Mouse (Mus musculus) erythroblast, embryonic 14.5 days (primary cell): ENCODE measurements around the gene Cacna1c. TPM values are rescaled to one million over a fixed set of nuclear protein-coding genes. Genes with fewer than 3 reads are reported as not detected.

Experiments used
- H3K27me3 ChIP-seq: 2 replicates; pipeline ENCODE4 v1.6.1; 2012; ENCODE audit warnings: inconsistent platforms; ENCODE audit not compliant: control insufficient read depth
- H3K36me3 ChIP-seq: 2 replicates; pipeline ENCODE4 v1.6.1; 2012; ENCODE audit warnings: mild to moderate bottlenecking, inconsistent platforms; ENCODE audit not compliant: control insufficient read depth
- H3K4me1 ChIP-seq: 2 replicates; pipeline ENCODE4 v1.6.1; 2012; ENCODE audit warnings: inconsistent platforms; ENCODE audit not compliant: control insufficient read depth
- H3K4me3 ChIP-seq: replicated peaks from 2 replicates; pipeline ENCODE3; 2012; ENCODE audit warnings: moderate library complexity, mild to moderate bottlenecking, inconsistent platforms
- H3K9me3 ChIP-seq: 2 replicates; pipeline ENCODE4 v1.6.1; 2012; ENCODE audit warnings: low read length, inconsistent platforms, mixed read lengths; ENCODE audit not compliant: control insufficient read depth
- GATA1 ChIP-seq: IDR thresholded peaks from 2 replicates; pipeline ENCODE4 v1.6.1; 2012; ENCODE audit warnings: low read length, inconsistent platforms, mixed read lengths
- TAL1 ChIP-seq: IDR thresholded peaks from 3 replicates; pipeline ENCODE4 v1.6.1; 2012; ENCODE audit warnings: low read length, inconsistent platforms, mixed read lengths
- polyA plus RNA-seq: library from polyadenylated mRNA; stranded (reverse); fragments of >175 nt; gene quantifications from 2 replicates; pipeline ENCODE4 v1.2.3, GENCODE M21; 2012

Cacna1c gene
- polyA plus RNA-seq, 1 experiment = 0.14 TPM

- Histone ChIP-seq H3K27me3 (peaks cover 7% of the 10 kb centered on the region; the same call in 1 of the 2 replicates), H3K4me3 (no peak overlapping the region), H3K36me3 (no peaks in the 10 kb centered on the region), H3K4me1 (no peaks in the 10 kb centered on the region), H3K9me3 (no peaks in the 10 kb centered on the region)
- TF ChIP-seq GATA1 = no peak
- TF ChIP-seq TAL1 = no peak
These were observed 152.1 kb downstream of the Cacna1c start for GRCm38 (mm10) chr6:119044148-119044547.

- H3K4me3 ChIP-seq = no peak overlapping the region
- no peaks in the 10 kb centered on the region for H3K9me3 ChIP-seq
- no peaks in the 10 kb centered on the region for H3K36me3 ChIP-seq
- H3K4me1 ChIP-seq = no peaks in the 10 kb centered on the region
- peaks cover 7% of the 10 kb centered on the region; the same call in 1 of the 2 replicates for H3K27me3 ChIP-seq
- TF ChIP-seq GATA1 (no peak), TAL1 (no peak)
These were observed 153.4 kb downstream of the Cacna1c start for GRCm38 (mm10) chr6:119042803-119043202.

- Histone ChIP-seq H3K9me3 (no peaks in the 10 kb centered on the region), H3K4me1 (no peaks in the 10 kb centered on the region), H3K36me3 (no peaks in the 10 kb centered on the region), H3K4me3 (no peak overlapping the region), H3K27me3 (peaks cover 9% of the 10 kb centered on the region; the same call in 1 of the 2 replicates)
- TF ChIP-seq GATA1 (no peak), TAL1 (no peak)
These were observed 155.3 kb downstream of the Cacna1c start for GRCm38 (mm10) chr6:119040961-119041360.

- TF ChIP-seq TAL1 (no peak), GATA1 (no peak)
- H3K27me3 ChIP-seq = peaks cover 9% of the 10 kb centered on the region; the same call in 1 of the 2 replicates
- no peaks in the 10 kb centered on the region for H3K4me1 ChIP-seq
- H3K9me3 ChIP-seq = no peaks in the 10 kb centered on the region
- no peaks in the 10 kb centered on the region for H3K36me3 ChIP-seq
- no peak overlapping the region for H3K4me3 ChIP-seq
These were observed 156.4 kb downstream of the Cacna1c start for GRCm38 (mm10) chr6:119039815-119040214.

GRCm38 (mm10) chr6:119039293-119039692 lies 156.9 kb downstream of the Cacna1c start:
- Histone ChIP-seq H3K36me3 (no peaks in the 10 kb centered on the region), H3K9me3 (no peaks in the 10 kb centered on the region), H3K4me3 (no peak overlapping the region), H3K4me1 (no peaks in the 10 kb centered on the region), H3K27me3 (peaks cover 9% of the 10 kb centered on the region; the same call in 1 of the 2 replicates)
- TF ChIP-seq TAL1 = no peak
- no peak for TF ChIP-seq GATA1

GRCm38 (mm10) chr6:119037815-119038214 lies 158.4 kb downstream of the Cacna1c start:
- no peak for TF ChIP-seq TAL1
- no peak for TF ChIP-seq GATA1
- H3K4me1 ChIP-seq = no peaks in the 10 kb centered on the region
- peaks cover 7% of the 10 kb centered on the region; the same call in 1 of the 2 replicates for H3K27me3 ChIP-seq
- H3K36me3 ChIP-seq = no peaks in the 10 kb centered on the region
- no peaks in the 10 kb centered on the region for H3K9me3 ChIP-seq
- no peak overlapping the region for H3K4me3 ChIP-seq

GRCm38 (mm10) chr6:119037047-119037446 lies 159.2 kb downstream of the Cacna1c start:
- H3K4me1 ChIP-seq = no peaks in the 10 kb centered on the region
- H3K9me3 ChIP-seq = no peaks in the 10 kb centered on the region
- TF ChIP-seq GATA1 (no peak), TAL1 (no peak)
- H3K27me3 ChIP-seq = peaks cover 7% of the 10 kb centered on the region; the same call in 1 of the 2 replicates
- H3K4me3 ChIP-seq = no peak overlapping the region
- no peaks in the 10 kb centered on the region for H3K36me3 ChIP-seq

- peaks cover 7% of the 10 kb centered on the region; the same call in 1 of the 2 replicates for H3K27me3 ChIP-seq
- TF ChIP-seq TAL1 (no peak), GATA1 (no peak)
- H3K4me3 ChIP-seq = no peak overlapping the region
These were observed 160.9 kb downstream of the Cacna1c start for GRCm38 (mm10) chr6:119035361-119035760.

GRCm38 (mm10) chr6:119034947-119035346 lies 161.3 kb downstream of the Cacna1c start:
- H3K36me3 ChIP-seq = no peaks in the 10 kb centered on the region
- H3K4me1 ChIP-seq = no peaks in the 10 kb centered on the region
- H3K27me3 ChIP-seq = peaks cover 7% of the 10 kb centered on the region; the same call in 1 of the 2 replicates
- no peak overlapping the region for H3K4me3 ChIP-seq
- no peaks in the 10 kb centered on the region for H3K9me3 ChIP-seq
- TF ChIP-seq GATA1 (no peak), TAL1 (no peak)

More at GRCm38 (mm10) chr6:119035361-119035760, 160.9 kb downstream of the Cacna1c start:
- no peaks in the 10 kb centered on the region for H3K36me3 ChIP-seq
- no peaks in the 10 kb centered on the region for H3K9me3 ChIP-seq
- H3K4me1 ChIP-seq = no peaks in the 10 kb centered on the region

- H3K27me3 ChIP-seq = peaks cover 5% of the 10 kb centered on the region
- H3K4me3 ChIP-seq = no peak overlapping the region
- H3K4me1 ChIP-seq = no peaks in the 10 kb centered on the region
- no peaks in the 10 kb centered on the region for H3K36me3 ChIP-seq
- no peaks in the 10 kb centered on the region for H3K9me3 ChIP-seq
- TF ChIP-seq GATA1 = no peak
- TF ChIP-seq TAL1 = no peak
These were observed 168.3 kb downstream of the Cacna1c start for GRCm38 (mm10) chr6:119027880-119028279.
